Mouse (Mus musculus) neutrophil, adult 5-6 weeks (primary cell): Measurements from ENCODE around the gene 4933400A11Rik. TPM values are rescaled to one million over a fixed set of nuclear protein-coding genes. Genes with fewer than 3 reads are reported as not detected.

Experiments used
- ATAC-seq: fragments of 151-379, 151-347 bp; 2 replicates; pipeline ENCODE4 v1.8.0; 2017; ENCODE audit warnings: mild to moderate bottlenecking, moderate TSS enrichment; ENCODE audit not compliant: insufficient number of reproducible peaks, poor library complexity, low FRiP score, severe bottlenecking; ENCODE audit errors: extremely low read depth
- total RNA-seq: library from RNA; stranded (forward); fragments of 200-1000 nt; gene quantifications from 2 replicates; pipeline ENCODE4 v1.2.3, GENCODE M21; 2017

Gene 4933400A11Rik
- total RNA-seq = not detected in 2 replicates

- no peak for ATAC-seq
These were observed at the start of gene 4933400A11Rik for GRCm38 (mm10) chrX:169779535-169779934. Gene 4933400A11Rik (minus strand): TSS chrX:169779635.

GRCm38 (mm10) chrX:169828136-169828535, 48.7 kb upstream of the 4933400A11Rik start:
- no peak for ATAC-seq

GRCm38 (mm10) chrX:169827720-169828119, 48.3 kb upstream of the 4933400A11Rik start:
- no peak for ATAC-seq

- ATAC-seq = no peak
These were observed 47.5 kb upstream of the 4933400A11Rik start for GRCm38 (mm10) chrX:169826947-169827346.

- no peak for ATAC-seq
These were observed 34.2 kb upstream of the 4933400A11Rik start for GRCm38 (mm10) chrX:169813673-169814072.

- ATAC-seq = no peak
These were observed 32.3 kb upstream of the 4933400A11Rik start for GRCm38 (mm10) chrX:169811783-169812182.

GRCm38 (mm10) chrX:169811318-169811717, 31.9 kb upstream of the 4933400A11Rik start:
- no peak for ATAC-seq

GRCm38 (mm10) chrX:169807744-169808143, 28.3 kb upstream of the 4933400A11Rik start:
- no peak for ATAC-seq

- no peak for ATAC-seq
These were observed 26.4 kb upstream of the 4933400A11Rik start for GRCm38 (mm10) chrX:169805791-169806190.

- ATAC-seq = no peak
These were observed 20.8 kb upstream of the 4933400A11Rik start for GRCm38 (mm10) chrX:169800238-169800637.

- ATAC-seq = no peak
These were observed 19.7 kb upstream of the 4933400A11Rik start for GRCm38 (mm10) chrX:169798987-169799680.

GRCm38 (mm10) chrX:169797148-169797547, 17.7 kb upstream of the 4933400A11Rik start:
- ATAC-seq = no peak

- ATAC-seq = no peak
These were observed 15.4 kb upstream of the 4933400A11Rik start for GRCm38 (mm10) chrX:169794831-169795311.

GRCm38 (mm10) chrX:169794421-169794820, 15.0 kb upstream of the 4933400A11Rik start:
- ATAC-seq = no peak

GRCm38 (mm10) chrX:169792879-169793278, 13.4 kb upstream of the 4933400A11Rik start:
- no peak for ATAC-seq

- ATAC-seq = no peak
These were observed 10.3 kb upstream of the 4933400A11Rik start for GRCm38 (mm10) chrX:169789702-169790101.

- ATAC-seq = no peak
These were observed 21.4 kb downstream of the 4933400A11Rik start for GRCm38 (mm10) chrX:169758001-169758400.

- no peak for ATAC-seq
These were observed 44.0 kb downstream of the 4933400A11Rik start for GRCm38 (mm10) chrX:169735387-169735969.
